Mouse (Mus musculus) adrenal gland, postnatal 0 days (tissue): ENCODE data around the gene Clpx. TPM values are rescaled to one million over a fixed set of nuclear protein-coding genes. Genes with fewer than 3 reads are reported as not detected.

Source experiments
- polyA plus RNA-seq: library from polyadenylated mRNA; unstranded; fragments of >200 nt; fragmentation: Nextera tagmentation; extraction: Ambion mirVana; gene quantifications from 2 replicates; pipeline ENCODE4 v1.2.1, GENCODE M21; 2015

Clpx gene
- polyA plus RNA-seq, result 52.5 and 74.9 TPM in 2 replicates

DNA sequence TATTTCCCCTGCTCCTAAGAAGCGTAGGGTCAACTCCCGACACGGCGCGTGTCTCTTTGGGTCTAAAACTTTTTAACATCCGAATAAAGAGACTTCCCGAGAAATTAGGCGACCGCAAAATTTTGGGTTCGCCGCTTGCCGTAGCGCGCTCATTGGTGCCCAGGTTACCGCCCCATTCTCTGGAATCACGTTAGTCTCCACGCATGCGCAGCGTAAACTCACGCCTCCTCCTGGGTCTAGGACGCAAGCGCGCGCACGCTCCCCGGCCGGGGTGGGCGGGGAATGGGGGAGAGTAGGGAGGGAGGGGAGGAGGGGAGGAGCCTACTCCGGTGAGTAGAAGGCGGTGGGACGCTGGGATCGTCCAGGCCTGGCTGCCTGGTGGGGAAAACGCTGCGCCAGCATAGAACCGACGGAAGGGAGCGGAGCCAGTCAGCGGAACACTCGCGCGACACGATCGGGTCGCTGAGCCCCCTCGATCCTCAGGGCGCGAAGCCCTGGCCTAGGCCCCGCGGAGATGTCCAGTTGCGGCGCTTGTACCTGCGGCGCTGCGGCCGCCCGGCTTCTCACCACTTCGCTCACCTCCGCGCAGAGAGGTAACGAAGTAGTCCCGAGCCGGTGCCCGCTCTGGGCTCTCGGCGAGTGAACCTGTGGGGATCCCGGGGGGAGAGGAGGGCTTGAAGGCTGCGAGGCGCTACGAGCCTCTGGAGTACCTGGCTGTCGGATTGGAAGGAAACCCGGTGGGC lies at the start of gene Clpx:
Clpx (plus strand) TSS at position 288 of the 743 bp plus-strand sequence.

DNA sequence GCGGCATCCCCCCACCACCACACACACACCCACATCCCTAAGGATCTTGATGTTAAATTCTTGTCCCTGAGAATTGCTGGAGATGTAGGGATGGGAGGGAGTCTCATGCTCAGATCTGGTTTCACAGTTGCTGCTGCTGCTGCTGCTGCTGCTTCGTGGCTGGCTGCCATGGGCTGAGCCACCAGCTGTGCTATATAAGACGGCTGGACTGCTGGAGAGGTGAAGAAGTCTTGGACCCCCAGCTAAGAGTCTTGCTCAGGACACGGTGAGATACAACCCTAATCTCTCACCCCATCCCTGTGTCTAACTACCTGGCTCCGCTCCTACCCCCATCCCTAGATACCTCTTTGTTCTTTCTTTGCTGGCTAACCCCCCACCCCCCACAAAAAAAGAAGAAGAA lies 29.1 kb upstream of the Clpx start, which contains the start of gene Cilp:
Cilp (plus strand) TSS at position 222 of the 400 bp plus-strand sequence.

DNA sequence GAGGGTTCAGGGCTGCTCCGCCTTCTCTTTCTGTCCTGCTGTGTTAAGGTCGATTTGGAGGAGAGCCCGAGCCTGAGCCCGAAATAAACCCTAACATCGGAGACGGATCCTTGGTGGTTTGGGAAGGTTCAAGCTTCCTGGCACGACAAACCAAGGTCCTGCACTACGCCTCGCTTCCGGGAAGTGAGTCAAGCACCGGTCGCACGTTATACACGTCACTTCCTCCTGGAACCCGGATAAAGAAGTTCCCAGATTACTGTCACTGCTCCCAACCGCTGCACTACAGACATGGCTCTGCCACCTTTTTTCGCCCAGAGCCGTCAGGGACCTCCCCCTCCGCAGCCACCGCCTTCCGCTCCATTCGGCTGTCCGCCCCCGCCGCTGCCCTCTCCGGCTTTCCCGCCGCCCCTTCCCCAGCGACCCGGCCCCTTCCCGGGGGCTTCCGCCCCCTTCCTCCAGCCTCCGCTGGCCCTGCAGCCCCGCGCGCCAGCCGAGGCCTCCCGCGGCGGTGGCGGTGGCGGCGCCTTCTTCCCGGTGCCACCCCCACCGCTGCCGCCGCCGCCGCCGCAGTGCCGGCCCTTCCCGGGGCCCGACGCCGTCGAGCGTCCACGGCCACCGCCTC lies 51.9 kb downstream of the Clpx start, which contains the start of gene Pdcd7:
Pdcd7 (plus strand) TSS at position 251 of the 622 bp plus-strand sequence.

DNA sequence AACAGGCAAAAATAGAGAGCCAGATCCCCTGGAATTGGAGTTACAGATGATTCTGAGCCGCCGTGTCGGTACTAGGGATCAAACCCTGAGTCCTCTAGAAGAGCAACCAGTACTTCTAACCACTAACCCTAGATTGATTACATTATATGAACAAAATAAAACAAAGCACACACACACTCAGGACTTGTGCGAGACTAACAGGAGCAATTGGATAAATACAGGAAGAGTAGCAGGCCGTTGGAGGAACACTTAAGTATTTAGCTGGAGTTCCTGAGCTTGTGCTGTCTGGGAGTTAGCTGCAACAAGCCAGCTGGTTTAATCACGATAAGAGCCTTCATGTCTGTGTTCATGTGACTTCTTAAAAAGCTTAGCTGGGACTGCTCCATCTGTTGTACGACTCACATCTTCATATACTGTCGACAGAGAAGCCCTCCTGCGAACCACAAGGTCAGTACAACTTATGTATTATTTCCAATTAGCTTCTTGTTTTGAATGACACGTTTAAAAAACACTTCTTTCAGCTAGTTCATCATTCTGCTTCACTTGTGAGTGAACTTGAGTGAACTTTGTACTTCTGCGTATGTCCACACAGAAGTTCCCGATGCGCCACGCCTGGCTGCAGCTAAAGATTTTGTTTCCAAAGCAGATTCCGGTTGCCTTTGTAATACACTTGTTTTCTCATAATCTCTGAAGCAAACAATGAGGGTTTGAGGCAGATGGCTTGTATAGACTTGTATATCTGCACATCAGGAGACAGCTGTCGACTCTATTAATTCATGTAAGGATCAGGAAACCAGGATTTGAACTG lies 66.8 kb downstream of the Clpx start, which contains the start of gene Ubap1l:
Ubap1l (plus strand) TSS at position 401 of the 808 bp plus-strand sequence.

Other genes with a start within 250 kb of the Clpx start
- 7.5 and 11.0 TPM in 2 replicates for gene Igdcc4, start 192.8 kb upstream of the Clpx start, polyA plus RNA-seq
- gene Igdcc3, start 153.1 kb upstream of the Clpx start, polyA plus RNA-seq, result 1.4 and 2.0 TPM in 2 replicates
- 14.7 and 25.6 TPM in 2 replicates for gene Parp16, start 98.9 kb upstream of the Clpx start, polyA plus RNA-seq
- 1.2 and 2.6 TPM in 2 replicates for gene Cilp, start 29.1 kb upstream of the Clpx start, polyA plus RNA-seq
- 8.5 and 11.2 TPM in 2 replicates for gene Pdcd7, start 51.8 kb downstream of the Clpx start, polyA plus RNA-seq
- 0.09 and 0.10 TPM in 2 replicates for gene Ubap1l, start 66.8 kb downstream of the Clpx start, polyA plus RNA-seq
- 0.26 and 0.35 TPM in 2 replicates for gene Kbtbd13, start 97.4 kb downstream of the Clpx start, polyA plus RNA-seq
- 3.5 and 4.7 TPM in 2 replicates for gene Rasl12, start 104.2 kb downstream of the Clpx start, polyA plus RNA-seq
- 1.3 TPM in 1 of 2 replicates, not detected in the other for gene Slc51b, start 128.7 kb downstream of the Clpx start, polyA plus RNA-seq
- gene Mtfmt, start 141.5 kb downstream of the Clpx start, polyA plus RNA-seq, result 11.7 and 17.8 TPM in 2 replicates
- gene Spg21, start 166.7 kb downstream of the Clpx start, polyA plus RNA-seq, result 85.8 and 102 TPM in 2 replicates
- 0.10 TPM in 1 of 2 replicates, not detected in the other for gene Ankdd1a, start 225.9 kb downstream of the Clpx start, polyA plus RNA-seq